Mouse (Mus musculus) spleen, postnatal 4 days (tissue): Measurements from ENCODE around the gene Ilf3.
"Not testable (repeated sequence)": the region's sequence is repeated elsewhere in the genome, so short reads cannot be mapped to it uniquely, and the experiment has no call there.

ENCODE experiments used
- DNase-seq, 2 experiments: peaks; one replicate each; pipeline ENCODE4 v3.0.0; 2022; ENCODE audit warnings: low spot score in 2 of 2

Ilf3 gene

DNA sequence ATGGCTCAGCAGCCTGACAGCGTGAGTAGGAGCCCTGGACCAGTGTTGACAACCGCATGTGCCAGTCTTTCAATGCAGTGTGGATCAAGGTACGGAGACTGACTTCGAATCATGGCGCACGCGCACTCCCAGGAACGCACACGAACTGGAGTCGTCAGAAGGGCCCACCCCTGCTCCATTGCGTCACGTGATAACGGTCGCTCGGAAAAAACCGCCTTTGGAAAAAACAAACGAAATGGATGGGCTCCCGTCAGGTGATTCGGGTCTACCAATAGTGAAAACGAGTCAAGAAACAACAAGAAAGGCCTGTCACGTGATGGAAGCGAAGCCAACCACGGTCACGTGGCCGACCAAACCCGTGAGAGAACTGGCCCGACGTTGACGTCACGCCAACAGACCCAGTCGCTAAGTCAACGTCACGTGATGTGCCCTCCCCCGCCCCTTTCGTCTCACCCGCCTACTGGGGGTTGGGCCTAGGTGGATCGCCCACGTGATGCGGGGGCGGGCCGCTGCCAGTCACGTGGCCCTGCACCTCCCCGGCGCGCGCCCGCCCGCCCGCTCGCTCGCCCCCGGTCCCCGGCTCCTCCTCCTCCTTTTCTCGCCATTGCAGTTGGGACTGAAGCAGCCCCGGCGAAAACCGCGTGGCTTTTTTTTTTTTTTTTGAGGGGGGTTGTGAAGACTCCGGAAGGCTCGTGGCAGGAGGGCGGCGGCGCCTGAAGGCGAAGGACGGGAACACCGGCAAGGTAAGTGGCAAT, at the start of gene Ilf3:
Gene Ilf3 (plus strand): TSS at position 515 of the 755 bp plus-strand sequence.
- peak; percentile 99 for DNase-seq

DNA sequence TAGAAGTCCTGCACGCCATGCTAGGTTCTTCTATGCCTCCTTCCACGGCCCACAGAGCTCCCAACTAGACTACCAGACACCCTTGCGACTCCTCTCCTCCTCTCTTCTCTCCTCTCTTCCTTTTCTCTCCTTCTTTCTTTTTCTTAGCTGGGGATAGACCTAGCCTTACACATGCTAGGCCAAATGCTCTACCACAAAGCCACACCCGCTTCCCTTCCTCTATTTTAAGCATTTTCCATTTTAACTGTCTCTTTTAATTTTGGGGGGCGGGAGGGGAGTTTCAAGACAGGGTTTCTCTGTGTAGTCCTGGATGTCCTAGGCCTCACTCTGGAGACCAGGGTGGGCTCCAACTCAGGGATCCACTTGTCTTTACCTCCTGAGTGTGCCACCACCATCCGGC, 48.9 kb upstream of the Ilf3 start:
- no peak for DNase-seq

DNA sequence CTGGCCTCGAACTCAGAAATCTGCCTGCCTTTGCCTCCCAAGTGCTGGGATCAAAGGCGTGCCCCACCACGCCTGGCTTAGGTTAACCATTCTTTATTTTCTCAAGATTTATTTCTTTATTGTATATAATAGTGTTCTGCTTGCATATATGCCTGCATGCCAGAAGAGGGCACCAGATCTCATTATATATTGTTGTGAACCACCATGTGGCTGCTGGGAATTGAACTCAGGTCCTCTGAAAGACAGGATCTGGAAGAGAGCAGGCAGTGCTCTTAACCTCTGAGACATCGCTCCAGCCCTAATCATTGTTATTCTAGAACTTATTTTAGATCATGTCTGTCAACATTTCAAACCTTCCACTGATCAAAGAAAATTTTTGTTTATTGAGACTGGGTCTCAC, 48.2 kb upstream of the Ilf3 start:
- DNase-seq = no peak

DNA sequence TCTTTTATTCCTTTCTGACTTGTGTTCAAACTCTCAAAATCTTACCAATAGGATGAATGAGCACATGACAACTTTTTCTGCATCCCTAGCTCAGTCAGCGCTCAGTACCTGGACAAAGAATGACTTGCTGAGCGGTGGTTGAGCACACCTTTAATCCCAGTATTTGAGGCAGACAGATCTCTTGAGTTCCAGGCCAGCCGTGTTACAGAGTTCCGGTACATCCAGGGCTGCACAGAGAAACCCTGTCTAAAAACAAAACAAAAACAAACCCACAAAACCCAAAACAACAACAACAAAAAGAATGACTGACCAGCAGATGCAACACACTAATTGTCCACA, 47.4 kb upstream of the Ilf3 start:
- no peak for DNase-seq

DNA sequence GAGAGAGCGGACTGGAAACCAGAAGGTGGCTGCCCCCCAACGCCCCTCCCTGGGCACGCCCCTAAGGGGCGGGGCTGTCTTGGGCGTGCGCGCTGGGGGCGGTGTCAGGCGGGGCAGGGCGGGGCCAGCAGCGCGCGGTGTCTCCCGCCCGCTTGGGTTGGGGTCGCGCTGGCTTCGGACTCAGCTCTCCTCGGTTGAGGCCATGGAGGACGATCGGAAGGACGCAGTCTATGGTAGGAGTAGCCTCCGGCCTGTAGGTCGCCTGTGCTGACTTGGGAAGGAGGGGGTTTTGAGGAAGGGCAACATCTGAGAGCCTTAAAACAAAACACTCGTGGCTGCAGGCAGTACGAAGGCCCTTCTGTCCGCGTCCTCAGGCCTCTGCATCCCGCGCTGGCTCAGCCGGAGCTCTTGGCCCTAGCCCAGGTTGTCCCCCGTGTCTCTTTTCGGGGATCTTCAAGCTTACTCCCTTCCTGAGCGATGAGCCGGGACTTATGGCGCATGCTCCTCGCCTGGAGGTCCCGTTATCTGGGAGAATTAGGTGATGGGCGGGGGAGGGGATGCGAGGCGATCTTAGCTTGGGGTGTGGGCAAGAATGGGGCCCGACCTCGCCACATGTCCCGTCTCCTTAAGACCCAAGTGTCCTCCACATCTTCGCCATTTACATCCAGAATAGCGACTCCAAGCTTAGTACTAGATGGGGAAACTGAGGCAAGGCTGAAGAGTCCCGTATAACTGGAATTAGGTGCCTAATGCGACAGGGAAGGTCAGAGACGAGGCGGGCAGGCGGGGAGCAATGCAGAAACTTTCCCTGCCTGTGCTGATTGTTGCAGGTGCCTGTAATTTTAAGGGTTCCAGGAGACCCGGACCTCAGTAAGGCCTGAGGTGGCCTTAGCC, 46.8 kb upstream of the Ilf3 start, which contains the start of gene Slc44a2:
Gene Slc44a2 (plus strand): TSS at position 80 of the 894 bp plus-strand sequence.
- DNase-seq = peak; percentile 88 to 95

DNA sequence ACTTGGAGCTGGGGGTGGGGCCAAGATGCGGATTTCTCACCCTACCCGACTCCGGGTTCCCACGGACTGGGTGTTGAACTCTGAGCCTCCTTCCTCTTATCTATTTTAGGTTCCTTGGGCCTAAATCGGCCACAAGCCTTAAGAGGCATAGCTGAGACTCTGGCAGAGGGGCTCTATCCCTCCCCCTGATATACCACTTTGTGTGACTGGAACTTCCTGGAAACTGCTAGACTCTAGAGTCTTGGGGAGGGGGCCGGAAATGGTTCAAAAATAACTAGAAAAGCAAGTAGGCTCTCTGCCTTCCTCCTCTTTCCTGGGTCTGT, 46.2 kb upstream of the Ilf3 start:
- DNase-seq = peak; percentile 71 to 78

DNA sequence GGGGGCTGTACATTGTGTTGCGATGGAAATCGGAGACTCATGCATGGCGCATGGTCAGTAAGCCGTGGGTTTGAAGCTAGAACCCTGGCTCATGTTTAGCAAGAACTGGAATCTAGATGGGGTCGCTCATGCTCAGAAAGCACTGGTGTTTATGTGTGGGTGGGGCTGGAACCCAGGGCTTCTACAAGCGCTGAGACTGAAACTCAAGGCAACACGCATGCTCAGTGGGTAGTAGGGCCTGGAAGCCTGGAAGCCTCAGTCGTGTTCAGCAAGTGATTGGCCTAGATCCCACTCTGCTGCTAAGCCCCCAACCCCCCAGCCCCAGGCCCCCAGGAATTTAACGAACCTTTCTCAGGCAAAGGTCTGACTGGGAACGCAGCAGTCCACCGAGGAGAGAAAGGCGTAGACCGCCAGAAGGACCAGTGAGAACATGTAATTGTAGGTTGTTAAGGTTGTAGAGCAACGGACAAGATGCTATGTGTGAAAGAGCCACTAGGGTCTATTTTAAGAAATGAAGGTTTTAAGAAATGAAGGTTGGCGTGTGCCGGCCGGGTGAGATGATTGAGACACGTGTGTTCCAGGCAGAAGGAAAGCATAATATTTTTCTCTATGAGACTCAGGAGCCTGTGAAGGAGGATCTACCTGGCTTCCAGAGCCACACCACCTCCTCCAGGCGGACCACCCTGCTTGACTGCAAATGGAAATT, 45.3 kb upstream of the Ilf3 start:
- no peak for DNase-seq

DNA sequence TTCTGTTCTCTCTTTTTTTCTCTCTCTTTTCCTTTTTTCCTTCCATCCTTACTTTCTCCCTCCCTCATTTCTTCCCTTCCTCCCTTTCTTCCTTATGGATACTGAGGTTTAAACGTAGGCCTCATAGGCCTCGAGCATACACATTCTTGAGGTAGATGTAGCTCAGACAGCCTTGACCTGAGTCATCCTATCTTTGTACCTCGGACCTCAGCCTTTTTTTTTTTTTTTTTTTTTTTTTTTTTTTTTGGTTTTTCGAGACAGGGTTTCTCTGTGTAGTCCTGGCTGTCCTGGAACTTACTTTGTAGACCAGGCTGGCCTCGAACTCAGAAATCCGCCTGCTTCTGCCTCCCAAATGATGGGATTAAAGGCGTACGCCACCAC, 44.8 kb upstream of the Ilf3 start:
- DNase-seq = not testable (repeated sequence)

DNA sequence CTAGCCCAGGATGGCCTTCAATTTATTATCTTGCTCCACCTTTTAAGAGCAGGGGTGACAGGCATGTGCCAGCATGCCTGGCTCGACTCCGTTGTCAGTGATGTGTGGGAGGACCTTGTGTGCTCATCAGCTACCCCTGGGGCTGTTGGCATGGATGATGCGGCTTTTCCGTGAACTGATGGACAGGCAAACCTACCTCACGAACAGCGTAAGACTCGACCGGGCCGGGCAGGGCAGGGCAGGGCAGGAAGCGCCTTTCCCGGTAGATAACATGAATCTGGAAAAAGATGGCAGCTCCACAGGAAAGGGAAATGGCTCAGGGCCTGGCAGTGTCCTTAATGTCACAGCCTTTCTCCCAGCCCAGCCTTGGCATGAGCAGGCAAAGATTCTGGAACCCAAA, 43.4 kb upstream of the Ilf3 start:
- no peak for DNase-seq

DNA sequence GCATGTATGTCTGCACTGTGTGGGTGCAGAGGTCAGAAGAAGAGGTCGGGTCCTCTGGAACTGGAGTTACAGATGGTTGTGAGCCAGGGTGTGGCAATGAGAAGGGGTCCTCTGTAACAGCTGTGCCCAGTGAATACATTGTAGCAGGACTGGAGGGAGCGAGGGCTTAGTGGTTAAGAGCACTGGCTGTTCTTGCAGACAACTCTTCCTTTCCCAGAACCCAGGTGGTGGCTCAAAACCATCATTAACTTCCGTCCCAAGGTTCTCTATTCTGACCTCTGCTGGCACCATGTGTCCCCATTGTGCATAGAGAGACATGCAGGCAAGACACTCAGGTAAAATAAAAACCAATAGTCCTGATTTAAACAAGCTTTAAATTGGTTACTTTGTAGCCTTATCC, 40.1 kb upstream of the Ilf3 start:
- DNase-seq = no peak

DNA sequence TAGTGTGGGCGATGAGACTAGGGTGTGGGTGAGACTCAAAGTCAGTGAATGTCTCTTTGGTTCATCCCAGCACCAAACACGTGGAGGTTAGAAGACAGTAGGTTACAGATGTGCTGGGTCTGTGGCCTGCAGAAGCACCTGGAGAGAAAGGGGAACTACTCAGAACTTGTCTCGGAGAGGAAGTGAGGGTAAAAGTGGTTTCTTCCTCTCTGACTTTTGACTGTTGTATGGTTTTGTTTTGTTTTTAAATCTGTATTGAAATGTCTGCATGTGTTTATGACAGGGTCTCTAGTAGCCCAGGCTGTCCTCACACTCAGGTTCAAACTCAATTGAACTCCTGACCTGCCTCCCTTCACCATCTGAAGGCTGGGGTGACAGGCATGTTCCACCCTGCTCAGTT, 39.6 kb upstream of the Ilf3 start:
- no peak for DNase-seq

DNA sequence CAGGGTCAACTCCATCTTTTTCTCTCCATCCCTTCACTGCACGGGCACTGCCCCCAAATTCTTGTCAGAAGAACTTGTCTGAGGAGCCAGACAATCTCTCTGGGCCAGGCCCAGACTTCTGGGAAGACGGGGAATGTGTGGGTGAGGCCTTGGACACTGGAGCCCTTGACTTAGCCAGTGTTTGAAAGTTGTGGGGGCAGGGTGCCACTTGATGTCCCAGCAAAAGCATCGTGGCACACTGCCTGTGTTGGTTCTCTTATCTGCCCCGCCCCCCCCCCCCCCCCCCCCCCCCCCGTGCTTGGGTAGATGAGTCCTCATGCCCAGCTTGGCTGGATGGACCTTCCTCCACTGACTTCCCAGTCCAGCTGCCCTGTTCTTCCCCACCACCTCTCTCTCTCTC, 38.6 kb upstream of the Ilf3 start:
- DNase-seq = no peak

DNA sequence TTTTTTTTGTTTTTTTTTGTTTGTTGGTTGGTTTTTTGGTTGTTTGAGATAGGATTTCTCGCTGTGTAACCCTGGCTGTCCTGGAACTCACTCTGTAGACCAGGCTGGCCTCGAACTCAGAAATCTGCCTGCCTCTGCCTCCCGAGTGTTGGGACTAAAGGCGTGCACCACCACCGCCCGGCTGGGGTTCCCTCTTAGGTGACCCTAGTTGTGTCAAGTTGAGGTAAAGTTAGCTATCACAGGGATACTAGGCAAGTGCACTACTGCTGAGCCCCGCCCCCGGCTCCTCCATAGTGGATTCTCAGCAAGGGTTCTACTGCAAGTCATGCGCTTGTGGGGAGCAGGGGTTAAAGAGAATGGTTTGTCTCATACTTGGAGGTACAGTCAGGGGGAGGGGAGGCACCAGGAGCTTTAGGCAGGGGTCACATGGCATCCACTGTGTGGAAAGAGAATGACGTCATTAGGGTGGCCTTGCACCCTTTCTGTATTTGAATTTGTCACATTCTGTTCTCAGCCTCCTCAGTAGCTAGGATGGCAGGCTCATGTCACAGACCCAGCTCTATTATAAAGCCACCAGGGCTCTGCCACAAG, 37.9 kb upstream of the Ilf3 start:
- no peak for DNase-seq

DNA sequence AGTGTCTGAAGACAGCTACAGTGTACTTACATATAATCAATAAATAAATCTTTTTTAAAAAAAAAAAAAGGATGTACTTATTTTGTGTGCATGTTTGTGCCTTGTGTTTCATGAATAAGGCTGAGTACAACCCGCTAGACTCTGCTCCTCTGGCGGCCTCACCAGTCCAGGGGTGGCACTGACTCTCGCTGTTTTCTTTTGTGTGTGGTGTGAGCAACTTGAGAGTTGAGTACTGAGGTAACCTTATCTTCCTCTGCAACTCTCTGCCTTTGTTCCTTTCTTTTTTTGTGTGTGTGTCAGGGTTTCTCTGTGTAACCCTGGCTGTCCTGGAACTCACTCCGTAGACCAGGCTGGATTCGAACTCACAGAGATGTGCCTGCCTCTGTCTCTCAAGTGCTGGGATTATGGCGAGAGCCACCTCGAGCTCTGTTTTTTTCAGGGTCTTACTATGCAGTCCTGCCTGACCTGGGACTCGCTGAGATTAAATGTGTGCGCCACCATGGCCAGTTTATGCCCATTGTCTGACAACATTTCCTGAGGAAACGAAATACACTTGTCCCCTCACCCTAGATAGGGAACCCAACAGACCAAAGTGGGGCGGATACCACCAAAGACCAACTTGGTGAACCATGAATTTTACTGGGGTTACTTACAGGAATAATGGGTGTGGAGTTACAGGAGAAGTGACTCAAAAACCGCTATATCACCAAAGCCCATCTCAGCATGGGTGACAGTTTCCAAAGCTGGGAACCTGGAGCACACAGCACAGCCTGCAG, 36.1 kb upstream of the Ilf3 start:
- no peak for DNase-seq

DNA sequence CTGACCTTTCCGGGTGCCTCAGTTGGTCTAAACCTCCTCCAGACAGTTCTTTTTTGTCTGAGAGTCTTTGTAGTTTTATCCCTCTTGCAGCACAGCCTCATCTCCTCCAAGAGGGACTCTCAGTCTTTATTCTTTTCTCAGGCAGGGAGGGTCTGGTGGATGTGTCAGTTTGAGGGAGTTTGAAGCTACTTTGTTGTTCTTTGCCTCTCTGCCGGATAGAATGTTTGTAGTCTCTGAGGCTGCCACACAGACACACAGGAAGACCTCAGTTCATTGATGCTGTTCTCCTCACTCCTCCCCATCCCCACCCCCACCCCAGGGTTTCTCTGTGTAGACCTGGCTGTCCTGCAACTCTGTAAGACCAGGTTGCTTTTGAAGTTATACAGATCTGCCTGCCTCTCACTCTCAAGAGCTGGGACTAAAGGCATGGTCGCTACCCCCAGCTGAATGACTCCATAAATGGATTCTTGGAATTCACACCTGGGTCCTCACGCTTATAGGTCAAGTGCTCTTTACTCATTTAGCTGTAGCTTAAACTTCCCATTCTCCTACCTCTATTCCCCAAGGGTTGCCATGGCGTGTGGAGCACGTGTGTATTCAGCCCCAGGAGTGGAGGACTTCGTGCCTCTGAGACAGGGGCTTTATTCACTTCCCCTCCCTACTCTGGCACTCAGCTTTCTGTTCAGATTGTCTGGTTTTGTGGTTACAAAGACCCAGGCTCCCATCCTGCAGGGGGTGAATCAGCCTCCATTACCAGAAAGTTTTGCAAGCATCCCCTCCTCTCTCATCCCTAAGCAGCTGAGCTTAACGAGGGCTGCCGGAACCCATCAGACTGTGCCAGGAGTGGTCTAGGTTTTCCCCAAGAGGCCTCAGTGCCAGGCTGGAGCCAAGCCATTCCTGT, 35.3 kb upstream of the Ilf3 start:
- no peak for DNase-seq

DNA sequence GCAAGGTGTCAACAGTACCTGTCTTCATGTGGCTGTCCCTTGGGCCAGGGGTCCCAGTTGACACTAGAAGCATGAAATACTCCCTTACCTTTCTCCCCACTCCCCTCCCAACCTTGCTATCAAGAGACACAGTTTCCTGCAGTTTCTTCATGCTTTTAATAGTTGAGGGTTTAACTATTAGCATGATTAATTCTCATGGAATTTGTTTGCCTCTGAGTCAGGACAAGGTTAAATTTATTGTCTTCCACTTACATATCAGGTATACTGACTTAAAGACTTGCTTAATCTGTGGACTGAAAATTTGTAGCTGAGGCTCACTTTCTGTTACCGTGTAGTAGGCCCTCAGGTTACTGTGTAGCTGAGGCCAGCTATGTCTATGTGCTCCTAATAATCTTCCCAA, 34.1 kb upstream of the Ilf3 start:
- no peak for DNase-seq

DNA sequence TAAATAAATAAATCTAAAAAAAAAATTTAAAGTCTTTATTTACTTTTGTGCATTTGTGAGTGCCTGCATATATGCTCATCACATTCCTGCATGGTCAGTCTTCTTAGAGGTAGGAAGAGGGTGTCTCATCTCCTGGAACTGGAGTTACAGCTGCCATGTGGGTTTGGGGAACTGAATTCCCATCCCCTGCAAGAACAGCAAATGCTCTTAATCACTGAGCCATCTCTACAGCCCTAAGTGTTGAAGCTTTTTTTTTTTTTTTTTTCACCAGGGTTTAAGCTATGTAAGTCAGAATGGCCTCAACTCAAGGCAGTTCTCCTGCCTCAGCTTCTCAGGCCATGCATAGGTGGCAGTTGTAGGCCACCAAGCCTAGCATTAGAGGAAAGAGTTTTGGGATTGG, 32.9 kb upstream of the Ilf3 start:
- no peak for DNase-seq

DNA sequence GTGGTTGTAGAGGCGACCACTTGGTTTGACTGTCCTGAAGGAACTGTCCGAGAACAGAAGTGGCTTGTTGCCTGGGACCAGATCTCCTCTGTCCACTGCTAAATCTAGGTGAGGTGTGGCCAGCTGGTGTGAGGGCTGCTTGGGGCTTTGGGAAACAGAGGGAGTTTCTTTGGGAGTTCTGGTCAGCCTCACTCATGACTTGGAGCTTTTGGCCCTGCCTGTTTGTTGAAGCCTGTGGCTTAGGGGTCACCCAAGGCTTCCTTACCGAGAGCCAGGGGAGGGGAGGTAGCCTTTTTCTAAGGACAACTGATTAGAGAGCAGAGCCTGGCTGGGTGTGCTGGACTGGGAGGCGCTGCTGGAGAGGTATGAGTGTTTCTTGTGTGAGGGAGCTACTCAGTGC, 32.3 kb upstream of the Ilf3 start:
- DNase-seq = no peak

DNA sequence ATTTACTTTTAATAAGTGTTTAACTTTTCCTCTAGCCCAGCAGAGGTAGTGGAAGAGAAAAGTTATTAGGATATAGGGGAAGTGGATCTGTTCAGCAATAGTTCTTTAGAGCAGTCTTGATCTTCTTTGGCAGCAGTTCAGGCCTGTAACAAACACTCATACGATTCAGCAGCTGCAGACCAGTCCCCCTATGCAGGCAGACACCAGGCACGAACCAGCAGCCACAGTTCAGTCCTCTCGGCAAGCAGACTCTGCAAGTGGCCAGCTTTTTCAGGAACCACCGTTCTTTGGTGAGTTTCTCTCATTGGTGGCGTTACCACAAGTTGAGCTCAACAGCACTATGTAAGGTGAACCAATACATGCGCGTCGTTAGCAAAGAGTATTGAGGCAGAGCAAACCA, 31.2 kb upstream of the Ilf3 start:
- no peak for DNase-seq

DNA sequence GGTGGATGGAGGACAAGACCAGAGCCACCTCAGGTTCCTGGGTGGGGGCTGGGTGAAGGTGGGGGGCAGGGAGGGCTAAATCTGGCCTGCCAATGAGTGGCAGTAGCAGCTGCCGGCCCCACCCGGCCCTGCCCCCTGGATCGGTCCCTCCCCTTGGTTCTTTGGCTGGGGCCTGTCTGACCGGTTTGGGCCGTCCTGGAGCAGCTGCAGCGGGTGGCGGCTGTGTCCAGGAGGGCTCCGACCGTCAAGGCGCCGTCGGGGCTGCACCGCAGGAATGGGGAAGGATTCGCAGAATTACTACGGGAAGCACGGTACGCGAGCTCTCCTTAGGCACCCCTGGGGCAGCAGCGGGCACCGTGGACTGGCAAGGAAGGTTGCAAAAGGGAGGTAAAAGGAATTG, 30.0 kb upstream of the Ilf3 start:
- DNase-seq = no peak

DNA sequence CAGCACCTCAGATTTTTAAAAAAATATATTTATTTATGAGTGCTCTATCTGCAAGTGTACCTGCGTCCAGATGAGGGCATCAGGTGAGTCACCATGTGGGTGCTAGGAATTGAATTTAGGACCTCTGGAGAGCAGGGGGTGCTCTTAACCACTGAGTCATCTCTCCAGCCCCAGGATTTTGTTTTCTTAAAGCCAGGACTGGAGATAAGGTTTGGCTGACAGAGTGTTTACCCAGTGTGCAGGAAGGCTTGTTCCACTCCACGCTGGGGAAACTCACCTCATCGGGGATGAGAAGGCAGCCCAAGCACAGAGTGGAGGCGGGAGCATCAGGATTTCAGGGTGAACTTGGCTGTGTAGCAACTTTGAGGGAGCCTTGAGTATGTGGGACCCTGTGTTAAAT, 27.3 kb upstream of the Ilf3 start:
- no peak for DNase-seq
